Mouse (Mus musculus) inflammation-experienced regulatory T-cells, adult 6 months (primary cell): ENCODE data around the gene Zfp52. TPM values are rescaled to one million over a fixed set of nuclear protein-coding genes. Genes with fewer than 3 reads are reported as not detected.

Experiments
- ATAC-seq: one replicate; pipeline ENCODE4 v1.8.0; 2017
- polyA plus RNA-seq, 3 experiments: library from polyadenylated mRNA; unstranded; fragments of 100-300 nt; shearing (Covaris generic); gene quantifications; one replicate each; pipeline ENCODE4 v1.2.1; 2017

Zfp52 gene
- polyA plus RNA-seq, 3 experiments from 2014 or later, result 16.1 to 26.4 (median 19.2) TPM

- peak; percentile 96 for ATAC-seq
Observed at GRCm38 (mm10) chr17:21566220-21566619, 30.9 kb downstream of the Zfp52 start.

GRCm38 (mm10) chr17:21566728-21567349, 31.5 kb downstream of the Zfp52 start, which contains the start of gene Zfp948:
Gene Zfp948 (plus strand): TSS chr17:21567008.
- peak; percentile 43 for ATAC-seq

- no peak for ATAC-seq
Observed at GRCm38 (mm10) chr17:21567696-21568095, 32.4 kb downstream of the Zfp52 start.

GRCm38 (mm10) chr17:21579080-21579479, 43.7 kb downstream of the Zfp52 start:
- no peak for ATAC-seq

- peak; percentile 94 for ATAC-seq
Observed at GRCm38 (mm10) chr17:21579493-21580175, 44.3 kb downstream of the Zfp52 start.

GRCm38 (mm10) chr17:21585521-21585920, 50.2 kb downstream of the Zfp52 start:
- ATAC-seq, result no peak

Other genes with a start within 250 kb of the Zfp52 start
- not detected for gene Vmn1r237, start 223.7 kb upstream of the Zfp52 start, polyA plus RNA-seq
- gene Zfp677, start 151.8 kb upstream of the Zfp52 start, polyA plus RNA-seq, result 10 to 100 TPM; 20.7 to 24.4 (median 22.2) TPM
- gene Zfp54, start 112.3 kb upstream of the Zfp52 start, polyA plus RNA-seq, result 10 to 100 TPM in 2 of 3 experiments, 1 to 10 TPM in 1; 9.0 to 19.1 (median 12.5) TPM
- gene Zfp51, start 85.2 kb upstream of the Zfp52 start, polyA plus RNA-seq, result 10 to 100 TPM; 29.4 to 41.9 (median 36.2) TPM
- 10 to 100 TPM; 32.9 to 41.1 (median 34.1) TPM for gene Zfp53, start 46.5 kb upstream of the Zfp52 start, polyA plus RNA-seq
- gene Zfp948, start 31.5 kb downstream of the Zfp52 start, polyA plus RNA-seq, result 1 to 10 TPM; 2.7 to 8.8 (median 4.9) TPM
- gene Zfp983, start 115.1 kb downstream of the Zfp52 start, polyA plus RNA-seq, result 10 to 100 TPM; 11.0 to 20.7 (median 14.3) TPM
- 10 to 100 TPM; 16.0 to 19.8 (median 16.1) TPM for gene Gm10226, start 156.3 kb downstream of the Zfp52 start, polyA plus RNA-seq
- gene Zfp760, start 172.2 kb downstream of the Zfp52 start, polyA plus RNA-seq, result 1 to 10 TPM; 7.5 to 10.0 (median 9.6) TPM
- gene Zfp229, start 195.3 kb downstream of the Zfp52 start, polyA plus RNA-seq, result under 1 TPM; 0.12 to 0.86 (median 0.44) TPM